Mouse (Mus musculus) cortical plate, adult 2 months (tissue): ENCODE data around the gene Camk1d.

Experiments used
- CTCF ChIP-seq: fragments of 200-500 bp; IDR thresholded peaks from 2 replicates; pipeline ENCODE4 v1.5.1; 2011; ENCODE audit warnings: mild to moderate bottlenecking, control low read depth, low read length; ENCODE audit not compliant: insufficient read depth; ENCODE audit errors: extremely low read depth
- POLR2A ChIP-seq: fragments of 200-500 bp; IDR thresholded peaks from 2 replicates; pipeline ENCODE4 v1.6.1; 2011; ENCODE audit warnings: mild to moderate bottlenecking, low read length, control low read depth; ENCODE audit not compliant: insufficient read depth; ENCODE audit errors: extremely low read depth

DNA sequence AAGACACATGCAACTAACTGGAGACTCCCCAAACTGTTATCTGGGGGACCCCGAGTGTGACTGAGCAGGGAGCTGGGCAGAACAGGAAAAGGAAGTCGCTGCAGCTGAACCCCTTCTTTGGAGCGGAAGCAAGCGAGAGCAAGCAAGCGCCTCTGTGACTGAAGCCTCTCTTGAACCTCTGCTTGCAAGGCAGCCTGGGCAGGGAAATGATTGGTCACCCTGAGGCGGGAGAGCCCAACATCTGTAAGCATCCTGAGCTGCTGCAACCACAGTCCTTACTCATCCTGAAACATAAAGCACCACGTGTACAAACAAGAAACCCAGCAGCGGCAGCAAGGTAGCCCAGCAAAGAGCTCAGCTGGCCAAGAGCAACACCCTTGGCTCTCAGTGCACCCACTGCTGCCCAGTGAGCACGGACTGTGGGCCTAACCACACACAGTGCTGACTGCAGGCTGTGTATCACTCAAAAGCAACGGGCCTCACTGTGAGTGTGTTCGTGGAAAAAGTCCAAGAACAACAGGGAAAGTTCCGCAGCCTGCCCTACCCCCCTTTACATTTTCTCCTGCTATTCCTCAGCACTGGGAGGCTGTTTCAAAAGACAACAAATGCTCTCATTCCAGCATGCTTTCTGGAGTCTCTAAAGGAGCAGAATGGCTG, 100.5 kb downstream of the Camk1d start:
- TF ChIP-seq CTCF (no peak), POLR2A (no peak)
